Mouse (Mus musculus) forebrain, postnatal 0 days (tissue): ENCODE results near the gene Slx4ip. TPM values are rescaled to one million over a fixed set of nuclear protein-coding genes. Genes with fewer than 3 reads are reported as not detected.

Source experiments
- ATAC-seq: fragments of 200-750 bp; cut with Nextera tagmentation; 2 replicates; pipeline ENCODE4 v1.8.0; 2017; ENCODE audit warnings: mild to moderate bottlenecking, moderate library complexity
- DNase-seq: peaks from one replicate; pipeline ENCODE4 v3.0.0-alpha.2; 2015
- H3K27ac ChIP-seq: fragments of 300-500 bp; sonication (generic); 2 replicates; pipeline ENCODE4 v1.5.1; 2014; ENCODE audit warnings: low read depth, mild to moderate bottlenecking, antibody characterized with exemption, low read length, moderate library complexity, mixed read lengths
- H3K27me3 ChIP-seq: fragments of 300-500 bp; sonication (generic); 2 replicates; pipeline ENCODE4 v1.6.1; 2014; ENCODE audit warnings: mild to moderate bottlenecking, low read length, mixed read lengths; ENCODE audit not compliant: insufficient read depth
- H3K36me3 ChIP-seq: fragments of 300-500 bp; sonication (generic); 2 replicates; pipeline ENCODE4 v1.6.1; 2014; ENCODE audit warnings: mild to moderate bottlenecking, moderate library complexity; ENCODE audit not compliant: insufficient read depth
- H3K4me1 ChIP-seq: fragments of 300-500 bp; sonication (generic); 2 replicates; pipeline ENCODE4 v1.6.1; 2014; ENCODE audit warnings: antibody characterized with exemption; ENCODE audit not compliant: insufficient read depth
- H3K4me2 ChIP-seq: fragments of 300-500 bp; sonication (generic); 2 replicates; pipeline ENCODE4 v1.6.1; 2014; ENCODE audit warnings: low read depth, mild to moderate bottlenecking, moderate library complexity
- H3K4me3 ChIP-seq: fragments of 300-500 bp; sonication (generic); 2 replicates; pipeline ENCODE4 v1.5.1; 2014; ENCODE audit warnings: low read depth, low read length, mixed read lengths
- H3K9ac ChIP-seq: fragments of 300-500 bp; sonication (generic); 2 replicates; pipeline ENCODE4 v1.6.1; 2014; ENCODE audit warnings: mild to moderate bottlenecking
- H3K9me3 ChIP-seq: fragments of 300-500 bp; sonication (generic); 2 replicates; pipeline ENCODE4 v1.6.1; 2016; ENCODE audit warnings: low read length
- CTCF ChIP-seq: sonication (generic); IDR thresholded peaks from 2 replicates; pipeline ENCODE4 v1.5.1; 2016; ENCODE audit warnings: antibody characterized with exemption, control low read depth, low read depth
- WGBS: fragments of 180-500 bp; shearing (Covaris S2); extraction: QIAGEN DNeasy Blood & Tissue Kit; methylation state at CpG from one replicate; pipeline ENCODE4 v1.1.7; 2014; 5-methylcytosine and 5-hydroxymethylcytosine counted together
- polyA plus RNA-seq: library from polyadenylated mRNA; unstranded; fragments of >200 nt; fragmentation: Nextera tagmentation; extraction: Ambion mirVana; gene quantifications from 2 replicates; pipeline ENCODE4 v1.2.1, GENCODE M21; 2015
- total RNA-seq: library from RNA; depleted of rRNA; stranded (reverse); fragments of >200 nt; gene quantifications from 2 replicates; pipeline ENCODE4 v1.2.3, GENCODE M21; 2014

The Slx4ip gene
- total and polyA plus RNA-seq, 2 experiments from 2014 or later: 8.1 to 13.6 TPM

DNA sequence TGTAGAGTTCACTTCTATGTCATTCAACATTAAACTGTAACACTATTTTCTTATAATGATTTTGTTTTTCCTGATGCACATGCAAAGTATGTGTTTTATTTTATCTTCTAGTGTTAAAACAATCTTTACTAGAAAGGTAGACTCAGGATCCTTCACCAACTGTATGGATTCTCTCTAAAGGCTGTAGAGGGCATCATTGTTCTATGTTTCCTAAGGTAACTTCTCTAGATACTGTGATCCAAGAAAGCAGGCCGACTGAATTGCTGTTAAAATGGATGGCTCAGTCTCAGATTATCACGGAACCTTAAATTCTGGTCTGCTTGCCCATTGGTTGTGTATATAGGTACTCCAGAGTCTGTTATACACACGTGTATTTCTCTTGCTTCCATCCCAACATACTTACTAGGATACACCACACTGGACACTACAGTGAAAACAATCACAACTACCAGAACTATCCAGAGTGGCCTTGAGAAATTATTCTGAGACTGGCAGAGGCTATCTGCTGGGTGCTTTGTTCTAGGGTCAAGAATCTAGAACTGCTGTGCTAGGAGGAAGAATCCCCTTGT lies 23.4 kb downstream of the Slx4ip start:
- TF ChIP-seq CTCF: peak; percentile 70
- Histone ChIP-seq H3K4me3 (no peak overlapping the region), H3K4me1 (no peaks in the 10 kb centered on the region), H3K9ac (no peak overlapping the region), H3K4me2 (no peak overlapping the region), H3K9me3 (no peaks in the 10 kb centered on the region), H3K27me3 (no peaks in the 10 kb centered on the region; the same call in 1 of the 2 replicates), H3K36me3 (no peaks in the 10 kb centered on the region), H3K27ac (no peak overlapping the region)
- ATAC-seq: peak; percentile 85
- WGBS: 44% methylated on average over 3 of the region's 3 CpGs
- DNase-seq: peak; percentile 56

DNA sequence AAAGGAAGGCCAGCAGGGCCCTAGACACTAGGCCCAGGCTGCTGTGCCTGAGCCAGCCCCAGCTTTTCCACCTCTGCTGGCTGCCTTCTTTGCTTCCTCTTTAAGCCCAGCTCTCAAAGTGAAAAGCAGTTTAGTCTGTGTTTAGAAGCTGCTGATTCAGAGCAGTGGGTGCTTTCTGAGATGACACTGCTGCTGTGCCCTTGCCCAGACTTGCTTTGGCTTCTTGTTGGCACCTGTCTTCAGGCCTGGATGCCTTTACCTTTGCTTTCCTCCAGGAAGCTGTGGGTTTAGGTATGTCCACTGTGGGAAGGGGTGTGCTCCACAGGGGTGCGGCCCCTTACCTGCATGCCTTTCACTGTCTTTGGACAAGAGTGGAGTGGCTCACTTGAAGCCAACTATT lies 28.4 kb downstream of the Slx4ip start:
- TF ChIP-seq CTCF: no peak
- no peaks in the 10 kb centered on the region for H3K9me3 ChIP-seq
- H3K27ac ChIP-seq: no peak overlapping the region
- no peak overlapping the region for H3K9ac ChIP-seq
- no peaks in the 10 kb centered on the region for H3K4me1 ChIP-seq
- DNase-seq (no peak), ATAC-seq (no peak)
- no peak overlapping the region for H3K4me3 ChIP-seq
- 100% methylated on average over 1 of the region's 1 CpGs for WGBS
- no peaks in the 10 kb centered on the region for H3K36me3 ChIP-seq
- H3K27me3 ChIP-seq: no peaks in the 10 kb centered on the region
- H3K4me2 ChIP-seq: no peak overlapping the region

DNA sequence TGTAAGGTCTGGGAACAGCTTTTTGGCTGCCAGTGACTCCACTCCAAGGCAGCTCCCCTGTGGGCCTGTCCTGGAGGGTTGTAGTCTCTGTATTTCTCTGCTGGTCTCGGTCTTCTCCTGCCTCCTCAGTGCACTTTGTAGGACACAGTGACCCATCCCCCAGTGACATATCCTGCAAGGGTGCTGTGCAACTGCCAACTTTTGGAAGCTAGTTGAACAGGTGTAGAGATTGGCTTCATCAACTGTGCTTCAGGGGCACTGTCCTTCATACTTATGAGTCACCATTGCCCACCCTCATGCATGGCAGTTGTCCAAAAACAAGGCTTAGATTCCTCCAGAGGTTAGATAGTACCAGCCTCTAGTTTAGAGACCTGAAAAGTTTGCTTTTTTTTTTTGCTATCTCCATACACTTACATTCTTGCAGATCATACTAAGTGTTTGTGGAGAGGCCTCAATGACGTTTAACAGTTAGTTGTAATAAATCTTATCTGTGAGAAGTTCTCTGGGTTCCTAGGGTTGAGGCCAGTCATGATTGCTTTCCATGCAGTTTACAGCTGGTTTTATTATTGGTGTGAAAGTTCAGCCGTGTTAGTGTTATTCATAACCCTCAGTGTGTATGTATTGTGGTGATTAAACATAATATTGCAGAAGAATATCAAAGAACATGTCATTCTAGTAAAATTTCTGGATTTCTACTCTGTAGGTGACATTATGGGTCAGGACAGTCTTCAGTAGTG lies 29.4 kb downstream of the Slx4ip start:
- ATAC-seq (no peak), DNase-seq (no peak)
- WGBS: 89% methylated on average over 3 of the region's 3 CpGs
- H3K27ac ChIP-seq: no peak overlapping the region
- TF ChIP-seq CTCF: no peak
- H3K9me3 ChIP-seq: no peaks in the 10 kb centered on the region
- no peak overlapping the region for H3K9ac ChIP-seq
- H3K4me1 ChIP-seq: no peaks in the 10 kb centered on the region
- no peak overlapping the region for H3K4me2 ChIP-seq
- H3K4me3 ChIP-seq: no peak overlapping the region
- no peaks in the 10 kb centered on the region for H3K27me3 ChIP-seq
- H3K36me3 ChIP-seq: no peaks in the 10 kb centered on the region

DNA sequence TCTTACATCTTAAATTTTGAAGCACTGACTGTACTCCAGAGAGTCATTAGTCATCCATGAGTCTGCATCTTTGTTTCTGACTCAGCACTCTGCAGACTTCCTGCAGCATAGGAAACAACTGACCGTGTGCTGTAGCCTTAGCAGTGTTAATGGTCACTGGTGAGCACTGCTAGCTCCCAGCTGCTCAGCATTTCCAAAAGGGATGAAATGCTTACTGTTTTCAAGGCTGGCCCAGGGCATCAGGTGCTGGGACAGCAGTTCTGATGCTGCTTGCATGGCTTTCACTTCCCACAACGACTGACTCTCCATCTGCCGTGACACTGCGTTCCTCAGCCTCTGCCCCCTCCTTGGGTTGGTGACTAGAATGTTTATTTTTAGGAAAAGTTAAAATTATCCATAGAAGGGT lies 30.0 kb downstream of the Slx4ip start:
- no peak overlapping the region for H3K27ac ChIP-seq
- ATAC-seq: peak; percentile 29; the same call in 1 of the 2 replicates
- no peaks in the 10 kb centered on the region for H3K36me3 ChIP-seq
- H3K4me2 ChIP-seq: no peak overlapping the region
- TF ChIP-seq CTCF: no peak
- H3K4me3 ChIP-seq: no peak overlapping the region
- H3K9me3 ChIP-seq: no peaks in the 10 kb centered on the region
- no peaks in the 10 kb centered on the region for H3K27me3 ChIP-seq
- H3K9ac ChIP-seq: no peak overlapping the region
- no peaks in the 10 kb centered on the region for H3K4me1 ChIP-seq
- WGBS: 70% methylated on average over 4 of the region's 4 CpGs
- no peak for DNase-seq

DNA sequence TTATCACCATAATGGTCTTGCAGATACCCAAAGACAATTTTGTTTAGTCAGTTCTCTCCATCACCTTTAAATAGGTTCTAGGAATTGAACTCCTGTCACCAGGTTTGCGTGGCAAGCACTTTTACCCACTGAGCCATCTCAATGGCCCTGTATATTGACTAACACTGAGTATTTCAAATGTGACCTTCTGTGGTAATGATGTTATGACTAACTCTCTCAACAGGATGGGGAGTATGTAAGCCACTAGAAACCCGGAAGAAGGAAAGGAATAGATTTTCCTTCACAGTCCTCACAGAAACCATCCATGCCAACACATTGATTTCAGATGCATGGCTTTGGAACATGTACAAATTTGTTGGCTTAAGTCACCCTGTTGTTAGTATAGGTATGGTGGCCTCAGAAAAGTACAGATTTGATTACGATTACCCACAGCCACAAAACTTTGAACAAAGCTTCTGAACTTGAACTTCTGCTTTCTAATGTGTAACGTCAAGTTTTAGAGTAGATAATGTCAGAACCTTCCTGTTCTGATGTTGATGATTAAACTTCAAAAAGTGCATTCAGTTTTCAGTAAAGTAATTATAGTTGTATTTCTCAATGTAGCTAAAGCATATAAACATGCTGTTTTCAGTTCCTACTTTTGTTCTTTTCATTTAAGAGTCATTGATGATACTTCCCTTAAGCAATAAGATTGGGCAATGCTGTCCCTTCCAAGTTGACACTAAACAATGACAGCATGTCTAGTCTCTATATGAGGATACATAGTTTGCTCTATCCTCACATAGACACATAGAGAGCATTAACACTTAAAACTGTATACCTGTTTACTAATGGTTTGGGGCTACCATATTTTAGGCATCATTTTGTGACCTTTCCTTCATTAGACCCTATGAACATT lies 45.6 kb downstream of the Slx4ip start:
- no peaks in the 10 kb centered on the region for H3K4me1 ChIP-seq
- H3K4me3 ChIP-seq: no peak overlapping the region
- no peaks in the 10 kb centered on the region for H3K36me3 ChIP-seq
- H3K27ac ChIP-seq: no peak overlapping the region
- no peak for ATAC-seq
- no peak overlapping the region for H3K4me2 ChIP-seq
- DNase-seq: no peak
- 93% methylated on average over 4 of the region's 4 CpGs for WGBS
- H3K27me3 ChIP-seq: no peaks in the 10 kb centered on the region
- no peak overlapping the region for H3K9ac ChIP-seq
- H3K9me3 ChIP-seq: no peaks in the 10 kb centered on the region
- TF ChIP-seq CTCF: no peak

DNA sequence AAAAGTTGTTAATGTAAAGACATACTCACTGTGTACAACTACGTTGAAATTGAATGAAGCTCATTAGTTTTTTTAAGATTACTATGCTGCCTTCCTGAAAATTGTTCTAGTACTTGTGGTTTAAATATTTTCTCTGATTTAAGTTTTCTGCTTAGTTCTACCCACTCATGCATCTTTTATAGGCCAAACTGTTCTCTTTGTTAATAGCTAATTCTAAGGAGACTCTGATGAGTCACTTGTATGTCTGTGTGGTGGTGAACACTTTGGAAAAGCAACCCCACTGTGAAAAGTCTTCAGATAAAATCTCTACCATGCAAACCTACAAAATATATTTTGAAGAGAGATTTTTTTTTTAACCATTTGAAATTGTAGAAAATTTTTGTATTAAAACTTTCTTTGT lies 47.2 kb downstream of the Slx4ip start:
- H3K9ac ChIP-seq: no peak overlapping the region
- H3K4me3 ChIP-seq: no peak overlapping the region
- H3K27me3 ChIP-seq: no peaks in the 10 kb centered on the region
- no peaks in the 10 kb centered on the region for H3K9me3 ChIP-seq
- no peak for TF ChIP-seq CTCF
- no peak for DNase-seq
- WGBS: 74% methylated on average over 1 of the region's 1 CpGs
- no peak overlapping the region for H3K4me2 ChIP-seq
- ATAC-seq: no peak
- H3K4me1 ChIP-seq: no peaks in the 10 kb centered on the region
- no peak overlapping the region for H3K27ac ChIP-seq
- no peaks in the 10 kb centered on the region for H3K36me3 ChIP-seq

DNA sequence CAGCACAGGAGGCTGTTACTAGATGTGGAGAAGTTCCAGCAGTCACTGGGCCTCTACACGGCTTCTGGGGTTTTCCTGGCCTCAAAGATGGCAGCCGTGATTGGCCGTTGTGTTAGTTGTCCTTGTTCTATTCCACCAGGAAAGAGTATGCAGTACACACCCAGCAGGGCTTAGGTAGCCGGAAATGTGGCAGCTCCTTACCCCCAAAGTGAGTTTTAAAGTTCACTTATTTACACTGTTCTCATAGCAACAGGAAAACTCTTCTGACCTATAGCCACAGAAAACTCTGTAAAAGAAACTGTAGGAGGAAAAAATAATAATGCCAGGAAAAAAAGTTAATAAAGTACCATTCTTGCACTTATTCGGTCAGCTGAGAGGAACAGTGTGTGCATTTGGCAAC lies 55.3 kb downstream of the Slx4ip start:
- Histone ChIP-seq H3K4me3 (no peak overlapping the region), H3K27ac (no peak overlapping the region), H3K4me1 (no peaks in the 10 kb centered on the region), H3K9ac (no peak overlapping the region), H3K36me3 (no peaks in the 10 kb centered on the region), H3K9me3 (no peaks in the 10 kb centered on the region), H3K4me2 (no peak overlapping the region), H3K27me3 (no peaks in the 10 kb centered on the region)
- ATAC-seq: no peak
- no peak for TF ChIP-seq CTCF
- no peak for DNase-seq
- WGBS: 91% methylated on average over 5 of the region's 5 CpGs
